Mouse (Mus musculus): ENCODE measurements at regions not wholly inside any gene's neighbourhood (a gene's known extent, or its start where the extent isn't known, plus 50 kb on each side); places are given as distances from the start of the nearest gene placed in this dataset.
"Not testable (repeated sequence)": the region's sequence is repeated elsewhere in the genome, so short reads cannot be mapped to it uniquely, and the experiment has no call there.

- no peak for DNase-seq
Measured at GRCm38 (mm10) chr13:5920422-5920821, 59.1 kb downstream of the Klf6 start.

- no peak for DNase-seq
Measured at GRCm38 (mm10) chr13:5931433-5931832, 70.2 kb downstream of the Klf6 start.

GRCm38 (mm10) chr13:5937436-5937835 lies 76.2 kb downstream of the Klf6 start:
- no peak for DNase-seq

GRCm38 (mm10) chr13:5937970-5938369 lies 76.7 kb downstream of the Klf6 start:
- no peak for DNase-seq

GRCm38 (mm10) chr13:5939368-5939767 lies 78.1 kb downstream of the Klf6 start:
- no peak for DNase-seq

GRCm38 (mm10) chr13:5952863-5953262 lies 91.6 kb downstream of the Klf6 start:
- DNase-seq = no peak

- not testable (repeated sequence) for DNase-seq
Measured at GRCm38 (mm10) chr13:5955121-5955520, 93.8 kb downstream of the Klf6 start.

- no peak for DNase-seq
Measured at GRCm38 (mm10) chr13:5956145-5956544, 94.9 kb downstream of the Klf6 start.

GRCm38 (mm10) chr13:5962947-5963346 lies 101.7 kb downstream of the Klf6 start:
- no peak for DNase-seq

GRCm38 (mm10) chr13:5964626-5965025 lies 103.3 kb downstream of the Klf6 start:
- no peak for DNase-seq

- DNase-seq = no peak
Measured at GRCm38 (mm10) chr13:5978615-5979014, 117.3 kb downstream of the Klf6 start.

- DNase-seq = no peak
Measured at GRCm38 (mm10) chr13:5987491-5987890, 126.2 kb downstream of the Klf6 start.

- DNase-seq = no peak
Measured at GRCm38 (mm10) chr13:5988407-5988806, 127.1 kb downstream of the Klf6 start.

GRCm38 (mm10) chr13:6000559-6001217 lies 139.4 kb downstream of the Klf6 start:
- no peak for DNase-seq

GRCm38 (mm10) chr13:6001218-6001564 lies 139.9 kb downstream of the Klf6 start:
- no peak for DNase-seq

GRCm38 (mm10) chr13:6005901-6006300 lies 144.6 kb downstream of the Klf6 start:
- no peak for DNase-seq

- DNase-seq = no peak
Measured at GRCm38 (mm10) chr13:6009671-6010070, 148.4 kb downstream of the Klf6 start.

- DNase-seq = no peak
Measured at GRCm38 (mm10) chr13:6027207-6027606, 165.9 kb downstream of the Klf6 start.

GRCm38 (mm10) chr13:6028878-6029277 lies 167.6 kb downstream of the Klf6 start:
- DNase-seq = no peak

GRCm38 (mm10) chr13:6029461-6029860 lies 168.2 kb downstream of the Klf6 start:
- no peak for DNase-seq

- DNase-seq = no peak
Measured at GRCm38 (mm10) chr13:6030128-6030527, 168.8 kb downstream of the Klf6 start.

GRCm38 (mm10) chr13:6040132-6040531 lies 178.8 kb downstream of the Klf6 start:
- no peak for DNase-seq

GRCm38 (mm10) chr13:6040663-6041062 lies 179.4 kb downstream of the Klf6 start:
- DNase-seq = no peak

GRCm38 (mm10) chr13:6042495-6042894 lies 181.2 kb downstream of the Klf6 start:
- DNase-seq = no peak
